26 mouse cellular contexts compared by ENCODE assay signal in genomic region chr3:104804312-104804711, GRCm38 (mm10). TPM values are rescaled to one million over a fixed set of nuclear protein-coding genes. Genes with fewer than 3 reads are reported as not detected.
"Had no signal": no experiment of that assay in that cellular context is flagged by ENCODE, and none has a peak within 500 bp of the region (broad histone marks: within the 10 kb centered on the region; RNA-seq: fewer than 3 reads in every experiment).

No protein-coding gene starts in this region.

- DNase-seq: cerebellum, adult 9-10 months; cerebellum, adult 9-11 months; cerebellum, postnatal 10 days; cerebellum, postnatal 14 days; cerebellum, postnatal 25 days; cerebellum, postnatal 36 days; embryo, embryonic 11 days; forebrain, postnatal 0 days; gastrocnemius, adult 2 months; gastrocnemius, postnatal 10 days; gastrocnemius, postnatal 14 days; gastrocnemius, postnatal 25 days; gastrocnemius, postnatal 36 days; heart, adult 2 months had no signal

- H3K9me3 ChIP-seq: embryonic facial prominence, embryonic 10.5 days; embryonic facial prominence, embryonic 12.5 days; embryonic facial prominence, embryonic 13.5 days; embryonic facial prominence, embryonic 15.5 days; forebrain, embryonic 10.5 days; forebrain, embryonic 12.5 days; forebrain, embryonic 13.5 days; forebrain, embryonic 15.5 days had no signal

- H3K27me3 ChIP-seq: embryonic facial prominence, embryonic 12.5 days; embryonic facial prominence, embryonic 13.5 days; embryonic facial prominence, embryonic 15.5 days; forebrain, embryonic 12.5 days; forebrain, embryonic 13.5 days; forebrain, embryonic 15.5 days had no signal

- H3K27ac ChIP-seq: embryonic facial prominence, embryonic 10.5 days; embryonic facial prominence, embryonic 12.5 days; embryonic facial prominence, embryonic 13.5 days; embryonic facial prominence, embryonic 15.5 days; forebrain, embryonic 10.5 days; forebrain, embryonic 12.5 days; forebrain, embryonic 13.5 days; forebrain, embryonic 15.5 days; gastrocnemius, adult 2 months; heart, adult 2 months had no signal

- H3K4me1 ChIP-seq: embryonic facial prominence, embryonic 12.5 days; embryonic facial prominence, embryonic 13.5 days; embryonic facial prominence, embryonic 15.5 days; forebrain, embryonic 10.5 days; forebrain, embryonic 12.5 days; forebrain, embryonic 13.5 days; forebrain, embryonic 15.5 days had no signal

- H3K4me3 ChIP-seq: embryonic facial prominence, embryonic 10.5 days; embryonic facial prominence, embryonic 12.5 days; embryonic facial prominence, embryonic 13.5 days; embryonic facial prominence, embryonic 15.5 days; erythroblast, embryonic 14.5 days; forebrain, embryonic 10.5 days; forebrain, embryonic 12.5 days; forebrain, embryonic 13.5 days; forebrain, embryonic 15.5 days; gastrocnemius, adult 2 months; heart, adult 2 months had no signal

RNA-seq across cellular contexts. Expression of gene Rhoc, which starts 16.1 kb away (rescaled TPM):
- total RNA-seq: granulocyte monocyte progenitor cell, adult 5-6 weeks had no signal

RNA-seq across cellular contexts. Expression of gene Fam19a3, which starts 22.7 kb away (rescaled TPM):
- total RNA-seq: common myeloid progenitor, adult 5-6 weeks; granulocyte monocyte progenitor cell, adult 5-6 weeks had no signal
- polyA plus RNA-seq: embryonic facial prominence, embryonic 11.5 days; erythroblast, embryonic 14.5 days; forebrain, embryonic 10.5 days had no signal

RNA-seq across cellular contexts. Expression of gene Ppm1j, which starts 23.5 kb away (rescaled TPM):
- total RNA-seq: granulocyte monocyte progenitor cell, adult 5-6 weeks had no signal
- polyA plus RNA-seq: erythroblast, embryonic 14.5 days had no signal
